Mouse (Mus musculus) heart, adult 2 months (tissue): ENCODE results near the gene Slc12a6.

Experiments
- CTCF ChIP-seq: fragments of 200-600 bp; IDR thresholded peaks from 2 replicates; pipeline ENCODE4 v1.8.1; 2022; ENCODE audit warnings: antibody characterized with exemption, mild to moderate bottlenecking, moderate library complexity
- EP300 ChIP-seq: fragments of 200-500 bp; IDR thresholded peaks from 2 replicates; pipeline ENCODE4 v1.6.1; 2011; ENCODE audit warnings: low read depth, low read length, control low read depth; ENCODE audit not compliant: insufficient read depth
- POLR2A ChIP-seq: fragments of 200-500 bp; IDR thresholded peaks from 2 replicates; pipeline ENCODE4 v1.6.1; 2011; ENCODE audit warnings: mild to moderate bottlenecking, low read depth, low read length, control low read depth; ENCODE audit not compliant: insufficient read depth

GRCm38 (mm10) chr2:112264364-112264763 is 1.3 kb upstream of the Slc12a6 start:
- no peak for TF ChIP-seq CTCF
- no peak for TF ChIP-seq POLR2A
- no peak for TF ChIP-seq EP300
